Mouse (Mus musculus) neural tube, embryonic 10.5 days (tissue): Measurements from ENCODE around the gene D630036H23Rik.
"Not testable (repeated sequence)": the region's sequence is repeated elsewhere in the genome, so short reads cannot be mapped to it uniquely, and the experiment has no call there.

Experiments
- DNase-seq: peaks from one replicate; pipeline ENCODE4 v3.0.0-alpha.2; 2017; ENCODE audit warnings: low spot score; ENCODE audit errors: extremely low spot score

Gene D630036H23Rik

DNA sequence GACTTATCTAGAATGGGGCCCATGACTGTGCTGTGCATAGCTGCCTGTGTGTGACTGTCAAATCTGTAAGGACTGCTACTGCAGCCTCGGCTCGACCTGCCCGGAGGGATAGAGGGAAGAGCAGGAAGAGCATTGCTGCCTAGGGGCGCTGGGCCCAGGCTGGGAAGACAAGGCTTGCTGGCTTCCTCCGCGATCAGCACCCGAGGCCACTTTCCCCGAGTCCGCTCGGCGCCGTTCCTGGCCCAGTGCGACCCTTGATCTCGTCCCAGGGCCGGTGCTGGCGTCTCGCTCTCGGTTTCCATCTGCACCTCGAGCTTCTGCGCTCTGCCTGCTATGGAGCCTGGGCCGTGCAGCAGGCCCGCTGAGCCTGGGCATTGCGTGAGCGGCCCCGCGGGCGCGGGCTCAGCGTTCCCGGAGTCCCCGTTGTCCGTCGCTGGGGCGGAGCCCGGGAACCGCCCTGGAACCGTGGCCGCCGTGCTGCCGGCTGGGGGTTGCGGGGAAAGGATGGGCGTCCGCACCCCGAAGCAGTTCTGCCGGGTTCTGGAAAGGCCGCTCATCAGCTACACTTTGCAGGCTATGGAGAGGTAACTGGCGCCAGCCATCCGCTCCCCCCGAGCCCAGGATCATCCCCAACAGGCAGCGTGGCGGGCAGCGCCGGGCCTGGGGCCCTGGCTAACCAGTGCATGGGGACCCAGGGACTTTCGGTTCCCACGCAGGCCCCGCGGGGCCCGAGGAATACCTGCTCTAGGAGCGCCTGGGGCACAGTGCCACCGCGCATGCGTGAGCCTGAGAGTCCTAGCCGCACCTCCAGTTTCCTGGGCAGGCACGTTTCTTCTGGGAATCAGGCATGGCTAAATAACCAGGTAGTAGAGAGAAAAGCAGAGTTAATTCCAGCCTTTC is at the start of gene D630036H23Rik, which contains the start of gene Ispd:
D630036H23Rik (minus strand) TSS at position 741 of the 900 bp plus-strand sequence.
Ispd (plus strand) TSS at position 10 of the 900 bp plus-strand sequence.
- DNase-seq, result peak; percentile 87

DNA sequence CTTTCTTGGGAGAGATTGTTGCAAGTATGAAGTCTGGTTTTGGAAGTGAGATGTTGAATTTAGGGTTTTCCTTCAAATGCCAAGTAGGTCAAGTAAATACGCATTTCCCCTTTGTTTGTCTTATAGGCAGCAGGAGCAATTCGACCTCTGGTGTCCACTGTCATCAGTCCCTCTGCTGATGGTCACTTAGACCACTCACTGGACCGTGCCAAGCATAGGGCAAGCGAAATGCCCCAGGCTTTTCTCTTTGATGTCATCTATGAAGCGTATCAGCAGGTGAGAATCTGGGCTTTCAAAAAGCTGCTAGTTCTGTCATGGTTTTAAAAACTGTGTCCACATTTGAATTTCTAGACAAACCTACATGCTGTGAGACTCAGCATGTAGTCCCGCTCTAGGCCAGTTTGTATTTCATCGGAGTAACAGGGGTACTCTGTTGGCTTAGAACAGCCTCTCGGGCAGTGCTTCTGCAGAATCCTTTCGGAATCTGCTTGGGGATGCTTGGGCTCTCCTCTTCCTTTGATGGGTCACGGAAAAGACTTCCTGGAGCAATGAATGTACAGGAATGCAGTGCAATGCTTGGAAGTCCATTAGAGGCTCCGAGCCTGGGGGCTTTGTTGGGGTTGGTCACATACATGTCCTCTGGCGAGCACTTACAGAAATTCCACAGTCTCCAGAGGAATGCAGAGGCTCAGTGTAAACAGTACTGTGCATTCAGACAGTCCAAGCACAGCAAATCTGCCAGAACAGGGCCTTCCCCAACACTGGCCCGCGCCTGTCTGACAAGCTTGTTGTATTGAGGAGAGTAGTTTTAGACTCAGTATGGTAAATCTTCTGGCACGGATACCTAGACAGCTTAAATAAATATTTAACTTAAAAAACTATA is 44.4 kb upstream of the D630036H23Rik start:
- DNase-seq, result peak; percentile 33

DNA sequence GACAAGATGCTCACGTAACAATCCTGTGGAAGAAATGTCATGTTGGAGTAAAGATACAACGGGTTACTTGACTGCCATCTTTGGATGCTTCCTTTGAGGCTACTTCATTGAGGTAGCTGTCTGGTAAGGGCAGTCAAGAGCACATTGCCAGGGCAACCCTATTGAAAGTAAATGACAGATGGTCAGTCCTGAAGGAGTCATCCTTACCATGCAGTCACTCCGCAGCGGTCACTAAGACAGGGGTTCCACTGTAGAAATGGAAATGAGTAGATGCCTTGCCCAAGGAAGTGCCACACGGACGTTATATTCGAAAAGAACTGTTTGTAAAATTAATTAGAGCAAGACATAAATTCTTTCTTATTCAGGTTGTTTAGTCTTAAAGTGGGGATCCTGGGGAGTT is 43.3 kb upstream of the D630036H23Rik start:
- no peak for DNase-seq

DNA sequence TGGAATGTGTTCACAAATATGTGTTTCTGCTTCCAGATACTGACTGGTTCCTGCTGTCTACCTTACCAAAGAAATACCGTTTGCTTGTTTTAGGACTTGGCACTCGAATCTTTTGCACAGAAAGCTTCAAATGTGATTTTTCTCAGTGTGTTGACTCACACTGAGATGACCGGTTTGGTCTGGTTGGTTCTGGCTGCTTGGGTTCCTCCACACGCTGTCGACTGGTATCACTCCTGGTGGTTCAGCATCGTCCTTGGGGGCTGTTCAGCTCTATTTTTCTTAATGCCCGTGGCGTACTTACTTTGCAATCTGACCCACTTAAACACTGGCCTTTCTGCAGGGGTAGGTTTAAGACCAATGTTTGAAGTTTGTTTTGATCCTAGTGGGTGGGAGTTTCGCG is 41.7 kb upstream of the D630036H23Rik start:
- DNase-seq, result no peak

DNA sequence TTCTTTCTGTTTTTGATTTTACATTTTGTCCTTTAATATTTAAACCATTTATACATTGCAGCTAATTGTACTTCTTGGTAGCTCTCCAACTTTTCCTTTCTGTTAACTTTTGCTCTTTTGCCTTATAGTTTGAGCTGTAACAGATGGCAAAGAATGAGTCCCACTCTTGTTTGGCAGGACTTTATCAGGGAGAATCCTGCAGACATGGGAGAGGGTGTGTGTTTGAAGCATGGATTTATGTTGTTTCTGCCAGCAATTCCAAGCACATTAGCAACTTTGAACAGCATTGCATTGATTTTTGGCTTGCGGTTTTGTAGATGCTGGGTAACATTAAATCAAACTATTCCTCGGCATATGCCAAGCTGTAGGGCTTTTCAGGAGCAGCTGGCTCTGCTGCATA is 13.1 kb upstream of the D630036H23Rik start:
- no peak for DNase-seq

DNA sequence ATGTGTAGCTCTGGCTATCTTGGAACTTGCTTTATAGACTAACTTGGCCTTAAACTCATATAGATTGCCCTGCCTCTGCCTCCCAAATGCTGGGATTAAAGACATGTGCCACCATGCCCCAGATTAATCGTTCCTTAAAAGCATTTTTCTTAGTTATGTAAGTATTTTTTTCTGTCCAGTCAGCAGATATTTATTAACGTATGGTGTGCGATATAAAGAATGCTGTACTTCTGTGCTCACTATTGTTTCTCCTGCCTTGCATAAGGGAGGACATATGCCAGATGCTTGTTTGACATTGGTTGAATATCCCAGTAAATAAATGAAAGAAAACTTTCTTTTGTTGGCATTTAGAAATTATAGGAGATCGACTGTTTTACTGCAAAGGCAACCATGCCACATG is 5.0 kb upstream of the D630036H23Rik start:
- DNase-seq, result no peak

DNA sequence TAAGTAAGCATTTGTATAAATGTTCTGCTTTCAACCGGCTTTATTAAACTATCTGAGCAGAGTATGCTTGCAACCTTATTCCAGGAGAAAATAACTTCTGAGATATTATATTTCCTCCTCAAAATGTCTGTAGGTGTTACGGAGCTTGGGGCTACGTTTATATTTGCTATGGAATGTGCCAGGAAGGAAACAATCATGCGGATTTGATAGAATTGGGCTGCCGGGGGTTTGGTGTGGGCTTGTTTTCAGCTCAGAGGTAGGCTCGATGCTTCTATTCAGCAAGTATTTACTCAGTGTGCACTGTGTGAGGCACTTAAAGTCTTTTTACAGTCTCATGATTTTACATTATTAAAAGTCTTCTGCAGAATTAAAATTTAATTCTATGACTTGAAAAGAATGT is 3.4 kb upstream of the D630036H23Rik start:
- no peak for DNase-seq

DNA sequence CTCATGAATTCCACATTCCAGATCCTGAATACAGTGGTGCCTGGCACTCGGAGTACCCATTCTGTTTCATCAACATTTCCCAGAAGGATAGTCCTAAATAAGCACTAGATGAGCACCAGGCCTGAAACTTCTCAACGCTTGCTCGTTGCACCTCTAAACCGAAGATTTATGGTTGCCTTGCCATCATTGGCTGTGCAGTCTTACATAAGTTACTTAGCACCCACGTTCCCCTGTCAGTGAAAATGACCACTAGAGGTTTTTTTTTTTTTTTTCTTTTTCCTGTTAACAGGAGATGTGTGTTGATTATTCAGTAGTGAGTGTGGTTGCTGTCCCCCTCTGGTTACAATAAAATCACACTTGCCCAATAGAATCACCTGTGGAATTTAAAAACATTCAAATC is 1.2 kb downstream of the D630036H23Rik start:
- DNase-seq, result peak; percentile 25

DNA sequence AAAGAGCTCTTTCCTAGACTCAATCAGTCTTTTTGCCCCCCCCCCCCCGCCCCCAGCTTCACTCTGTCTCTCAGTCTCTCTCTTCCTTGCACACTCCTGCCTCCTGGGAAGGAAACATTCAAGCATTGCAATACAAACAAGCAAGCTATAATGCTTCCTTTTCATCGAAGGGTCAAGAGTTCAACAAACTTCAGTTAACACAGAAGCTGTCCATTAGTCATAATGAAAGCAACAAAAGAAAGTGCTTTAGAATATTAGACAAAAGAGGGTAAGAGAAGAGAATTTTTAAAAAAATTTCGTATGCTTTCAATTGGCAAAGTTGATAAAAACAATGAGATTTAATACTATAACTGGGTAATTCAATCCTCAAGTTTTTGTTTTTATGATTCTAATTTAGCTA is 1.7 kb downstream of the D630036H23Rik start:
- DNase-seq, result no peak

DNA sequence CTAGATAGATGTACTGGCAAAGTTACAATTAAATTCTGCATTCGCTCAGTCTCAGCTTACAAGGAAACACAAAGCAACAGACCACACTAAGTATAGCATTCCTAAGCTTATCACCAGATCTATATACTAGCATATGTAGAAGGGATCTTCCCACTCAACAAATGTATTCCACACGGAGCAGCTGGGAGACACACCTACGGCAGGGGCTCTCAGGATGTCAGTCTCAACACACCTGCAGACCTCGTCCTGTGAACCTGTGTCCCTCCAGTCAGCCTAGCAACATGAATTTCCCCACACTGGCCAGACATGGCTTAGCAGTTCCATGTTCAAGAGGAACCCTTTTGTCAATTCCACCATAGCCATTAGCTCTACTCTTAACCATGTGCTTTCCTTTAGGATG is 5.6 kb downstream of the D630036H23Rik start:
- not testable (repeated sequence) for DNase-seq

DNA sequence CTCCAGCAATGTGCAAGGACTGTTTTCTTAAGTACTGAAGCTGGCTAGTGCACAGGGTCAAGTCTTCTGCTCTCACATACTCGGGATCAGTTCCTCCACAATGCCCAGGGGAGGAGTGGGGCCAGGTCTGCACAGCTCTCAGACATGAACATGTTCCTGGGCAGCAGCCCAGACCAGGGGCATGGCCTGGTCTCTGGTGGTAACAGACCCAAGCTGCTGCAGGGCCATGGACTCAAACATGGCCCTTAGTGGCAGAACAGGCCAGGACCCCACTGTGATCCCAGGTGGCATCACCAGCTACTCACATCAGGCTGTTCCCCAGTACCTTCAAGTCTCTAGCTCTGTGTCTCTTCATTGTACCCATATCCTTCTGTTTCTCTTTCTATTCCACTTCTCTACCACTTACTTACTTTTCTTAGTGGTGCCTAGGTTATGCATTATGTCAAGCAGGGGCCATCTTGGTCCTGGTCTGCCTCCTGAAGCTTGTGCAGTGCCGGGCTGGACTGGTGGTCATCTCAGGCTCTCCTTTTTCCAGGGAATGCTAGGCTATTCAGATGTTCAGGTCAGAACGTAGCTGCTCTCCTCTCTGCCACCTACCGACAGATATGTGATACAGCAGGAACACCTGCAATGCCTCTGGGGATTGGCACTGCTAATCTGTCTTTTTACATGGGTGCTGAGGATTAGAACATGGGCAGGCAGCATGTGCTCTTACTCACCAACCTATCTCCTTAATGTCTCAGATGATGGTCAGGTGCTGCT is 8.6 kb downstream of the D630036H23Rik start:
- no peak for DNase-seq

DNA sequence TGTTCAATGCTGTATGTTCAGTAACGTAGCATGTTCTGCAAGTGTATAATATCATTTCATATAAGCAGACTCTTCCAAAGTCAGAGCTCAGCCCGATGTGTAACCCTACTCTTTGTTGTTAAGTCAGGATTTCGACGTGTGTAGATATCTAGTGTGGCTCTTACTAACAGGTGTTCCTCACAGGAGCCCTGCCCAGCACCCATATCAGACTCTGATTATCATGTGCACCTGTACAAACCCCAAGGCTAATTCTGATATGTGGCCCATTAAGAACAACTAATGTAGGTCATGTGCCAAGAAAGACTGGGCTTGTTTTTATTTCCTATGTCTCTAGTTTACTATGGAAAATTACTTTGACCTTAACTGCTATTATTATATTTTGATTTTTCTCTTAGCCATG is 18.0 kb downstream of the D630036H23Rik start:
- no peak for DNase-seq

DNA sequence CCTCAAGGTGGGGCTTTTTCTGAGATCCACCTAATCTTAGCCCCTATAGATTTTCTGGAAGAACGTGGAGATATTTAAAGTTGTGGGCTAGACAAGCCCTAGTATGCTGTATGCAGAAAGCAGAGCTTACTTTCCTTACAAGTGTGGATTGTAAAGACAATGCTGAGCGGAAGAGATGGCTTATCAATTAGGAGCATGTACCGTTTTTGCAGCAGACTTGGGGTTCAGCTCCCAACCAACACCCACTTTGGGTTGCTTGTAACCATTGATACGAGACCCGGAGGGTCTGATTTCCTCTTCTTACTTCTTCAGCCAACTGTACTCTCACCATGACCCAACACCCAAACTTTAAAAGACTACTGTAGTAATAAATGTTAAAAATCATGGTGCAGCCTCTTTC is 21.3 kb downstream of the D630036H23Rik start:
- no peak for DNase-seq

DNA sequence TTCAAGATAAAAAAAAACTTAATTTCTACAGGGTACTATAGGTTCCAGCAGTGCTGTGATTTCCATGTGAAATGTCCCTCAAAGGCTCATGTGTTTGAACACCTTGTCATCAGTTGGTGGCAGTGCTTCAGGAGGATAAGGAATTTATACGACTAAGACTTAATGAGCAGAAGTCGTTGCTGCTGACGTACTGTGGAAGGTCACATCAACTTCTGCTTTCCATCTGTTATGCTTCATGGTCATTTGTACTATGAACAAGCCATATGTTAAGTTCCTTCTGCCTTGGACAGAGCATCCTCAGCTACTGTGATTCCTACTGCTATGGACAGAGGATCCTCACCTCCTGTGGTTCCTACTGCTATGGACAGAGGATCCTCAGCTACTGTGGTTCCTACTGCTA is 21.9 kb downstream of the D630036H23Rik start:
- DNase-seq, result no peak

DNA sequence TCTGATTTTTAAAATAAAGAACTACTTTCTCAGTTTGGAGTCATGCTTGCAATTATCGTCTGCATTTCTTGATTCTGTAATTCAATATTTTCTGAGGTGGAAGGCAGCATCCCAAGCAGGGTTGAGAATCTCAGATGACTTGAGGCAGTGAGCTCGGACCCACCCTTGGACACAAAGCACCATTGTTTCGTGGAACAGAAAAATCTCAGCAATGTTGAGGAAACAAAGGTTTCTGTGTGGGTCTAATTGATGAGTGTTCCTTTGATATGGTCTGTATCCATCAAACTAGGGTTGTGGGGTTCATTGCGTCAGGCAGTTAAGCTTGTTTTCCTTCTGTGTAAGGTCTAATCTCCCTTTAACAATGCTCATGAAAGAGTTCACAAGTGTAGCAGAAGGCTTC is 37.9 kb downstream of the D630036H23Rik start:
- no peak for DNase-seq

DNA sequence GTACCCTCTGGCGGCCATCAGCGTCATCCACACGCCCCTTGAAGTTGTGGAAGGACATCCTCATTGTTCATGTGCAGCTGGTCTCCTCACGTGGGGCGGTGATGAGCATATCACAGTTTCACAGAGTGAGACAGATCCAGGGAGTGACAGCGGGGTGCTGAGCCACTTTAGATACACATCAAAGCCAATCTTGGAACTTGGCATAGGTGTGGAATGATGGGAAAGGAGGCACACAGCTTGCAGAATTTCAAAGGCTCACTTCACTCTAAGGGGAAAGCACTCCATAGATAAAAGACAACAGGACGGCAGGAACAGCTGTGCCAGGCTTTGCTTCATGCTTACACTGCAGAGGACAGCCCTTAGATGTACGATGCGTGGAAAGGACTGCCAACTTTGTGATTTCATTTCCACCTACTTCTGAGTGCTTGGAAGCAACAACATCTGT is 48.1 kb downstream of the D630036H23Rik start:
- DNase-seq, result no peak

DNA sequence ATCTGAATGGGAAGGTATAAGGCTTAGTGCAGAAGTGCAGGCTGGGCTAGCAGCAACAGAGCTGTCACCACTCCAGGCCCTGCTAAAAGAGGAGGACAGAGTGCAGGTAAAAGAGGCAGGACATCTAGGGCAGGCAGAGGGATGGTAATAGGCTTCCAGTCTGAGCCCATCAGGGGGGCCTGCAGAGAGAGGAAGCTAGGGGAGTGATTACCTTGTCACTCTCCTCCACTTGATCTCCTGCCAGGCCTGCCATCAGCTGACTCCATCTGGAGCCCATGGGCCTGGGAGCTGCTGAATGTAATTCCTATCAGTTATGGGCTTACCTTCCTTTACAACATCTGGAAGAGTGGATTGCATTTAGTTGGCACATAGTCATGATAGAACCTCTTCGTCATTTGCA is 49.3 kb downstream of the D630036H23Rik start:
- DNase-seq, result no peak
